Mouse (Mus musculus): ENCODE measurements around the gene Fetub. TPM values are rescaled to one million over a fixed set of nuclear protein-coding genes. Genes with fewer than 3 reads are reported as not detected.

The Fetub gene
- polyA plus RNA-seq, 1 experiment from 2014 or later = not detected

DNA sequence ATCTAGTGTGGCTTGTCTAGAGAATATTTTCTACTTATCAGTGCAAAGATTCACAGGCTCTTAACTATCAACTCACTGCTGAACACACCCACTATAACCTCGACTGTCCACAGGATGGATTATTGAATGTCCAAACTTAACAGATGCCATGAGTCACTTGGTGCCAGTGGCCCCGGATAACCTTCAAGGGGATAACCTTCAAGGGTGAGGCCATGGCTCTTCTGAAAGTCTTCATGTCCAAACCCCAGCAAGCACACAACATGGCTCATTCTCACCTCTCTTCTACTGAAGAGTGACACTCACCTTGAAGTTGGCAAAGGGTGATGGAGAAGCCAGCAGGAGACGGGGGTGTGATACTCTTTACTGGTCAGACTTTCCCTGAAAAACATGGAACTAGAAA, 31.4 kb upstream of the Fetub start:
- no peak overlapping the region for H3K4me2 ChIP-seq (replicated peaks)
- WGBS = 85% methylated on average over 3 of the region's 3 CpGs

DNA sequence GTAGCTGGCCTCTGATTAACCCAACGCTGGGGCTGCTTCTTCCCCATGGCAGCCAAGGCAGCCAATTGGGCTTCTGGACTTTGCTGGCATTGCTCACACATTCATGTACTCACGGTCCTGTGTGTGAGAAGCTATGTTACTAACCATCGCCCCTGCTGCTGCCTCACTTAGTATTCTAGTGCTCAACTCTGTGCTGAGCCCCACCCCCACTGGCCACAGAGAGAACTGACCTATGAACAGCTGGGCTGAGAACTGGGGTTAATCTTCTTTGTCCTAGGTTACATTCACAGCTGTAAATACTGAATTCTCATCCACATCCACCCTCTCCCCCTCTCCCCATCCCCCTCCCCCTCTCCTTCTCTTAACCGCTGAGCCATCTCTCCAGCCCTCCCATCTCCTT, 29.3 kb upstream of the Fetub start:
- Histone ChIP-seq H3K4me2 (replicated peaks) (no peak overlapping the region), H3K9ac (no peak overlapping the region), H3K27me3 (0 out of 2 replicates have a peak, but pooled peaks cover 2% of the 10 kb centered on the region), H3K36me3 (no peaks in the 10 kb centered on the region), H3K4me3 (no peak overlapping the region), H3K9me3 (no peaks in the 10 kb centered on the region), H3K4me1 (no peaks in the 10 kb centered on the region), H3K27ac (no peak overlapping the region)
- 84% methylated on average over 4 of the region's 4 CpGs for WGBS
- ATAC-seq (ENCODE audit: insufficient number of reproducible peaks, insufficient read depth, low FRiP score, low TSS enrichment) = no peak

More for the DNA sequence above, 31.4 kb upstream of the Fetub start:
- H3K27me3 ChIP-seq = 0 out of 2 replicates have a peak, but pooled peaks cover 6% of the 10 kb centered on the region
- no peaks in the 10 kb centered on the region for H3K36me3 ChIP-seq
- H3K9me3 ChIP-seq = no peaks in the 10 kb centered on the region
- no peak overlapping the region for H3K4me3 ChIP-seq
- no peak overlapping the region for H3K9ac ChIP-seq
- no peak overlapping the region for H3K27ac ChIP-seq
- no peaks in the 10 kb centered on the region for H3K4me1 ChIP-seq
- no peak for ATAC-seq (ENCODE audit: insufficient number of reproducible peaks, insufficient read depth, low FRiP score, low TSS enrichment)

DNA sequence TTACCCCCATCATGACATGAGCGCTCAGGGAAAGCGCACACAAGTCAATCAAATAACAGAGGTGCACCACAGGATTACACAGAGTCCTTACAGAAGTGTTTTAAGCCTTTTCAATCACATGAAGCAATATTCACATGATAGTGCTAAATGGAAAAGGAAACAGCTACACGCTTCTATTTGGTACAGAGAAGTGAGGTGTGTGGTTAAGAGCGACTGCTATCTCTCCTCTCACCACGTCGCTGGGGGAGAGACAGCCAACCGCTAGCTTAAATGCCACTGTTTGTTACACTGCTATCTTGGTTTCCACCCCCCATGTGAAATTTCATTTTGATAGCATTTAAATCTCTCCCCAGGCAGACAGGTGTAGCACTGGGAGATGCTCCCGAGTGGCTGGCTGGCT, 28.4 kb upstream of the Fetub start:
- no peaks in the 10 kb centered on the region for H3K4me1 ChIP-seq
- no peak overlapping the region for H3K9ac ChIP-seq
- H3K4me2 ChIP-seq (replicated peaks) = no peak overlapping the region
- ATAC-seq (ENCODE audit: insufficient number of reproducible peaks, insufficient read depth, low FRiP score, low TSS enrichment) = no peak
- H3K9me3 ChIP-seq = no peaks in the 10 kb centered on the region
- H3K4me3 ChIP-seq = no peak overlapping the region
- WGBS = 89% methylated on average over 8 of the region's 8 CpGs
- no peaks in the 10 kb centered on the region for H3K36me3 ChIP-seq
- no peak overlapping the region for H3K27ac ChIP-seq
- H3K27me3 ChIP-seq = no peaks in the 10 kb centered on the region

DNA sequence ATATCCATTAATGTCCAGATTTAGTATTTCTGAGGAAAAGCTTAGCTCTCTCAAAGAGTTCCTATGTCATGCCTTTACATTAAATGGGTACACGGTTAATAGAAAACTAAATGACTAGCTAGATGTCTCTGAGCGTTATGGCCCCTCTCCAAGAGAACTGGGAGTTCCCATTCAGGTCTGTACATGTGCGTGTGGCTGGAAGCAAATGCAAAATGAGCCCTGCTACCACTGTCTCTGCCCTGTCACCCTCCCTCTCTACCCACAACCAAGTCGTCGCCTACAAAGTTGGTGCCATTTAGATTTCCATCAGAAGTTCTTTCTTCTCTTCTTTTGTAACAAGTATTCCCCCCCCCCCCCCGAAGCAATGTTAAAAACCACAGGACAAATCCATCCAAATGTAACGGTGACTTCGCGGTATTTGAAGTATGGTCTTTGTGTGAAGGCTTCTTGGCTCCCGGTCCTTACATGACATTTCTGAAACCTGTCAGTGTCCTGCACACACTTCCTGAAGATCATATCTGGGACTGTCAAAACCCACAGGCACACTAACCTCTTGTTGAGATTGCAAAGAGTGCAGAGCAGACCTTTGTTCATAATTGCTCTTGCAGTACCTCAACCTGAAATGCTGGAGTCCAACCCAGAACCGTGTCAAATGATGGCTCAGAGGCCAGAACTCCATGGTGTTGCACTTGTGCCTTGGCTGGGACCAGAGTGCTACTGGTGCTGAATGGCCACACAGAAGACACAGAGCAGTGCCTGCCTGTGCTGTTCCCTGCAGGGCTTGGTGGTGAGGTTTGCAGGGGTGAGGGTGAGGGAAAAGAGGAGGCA, 27.2 kb upstream of the Fetub start, which contains the start of gene Ahsg:
TSS of gene Ahsg (plus strand) at position 595 of the 828 bp plus-strand sequence.
- Histone ChIP-seq H3K4me1 (no peaks in the 10 kb centered on the region), H3K27me3 (no peaks in the 10 kb centered on the region), H3K4me2 (replicated peaks) (no peak within 1 kb of the TSS), H3K9ac (no peak within 1 kb of the TSS), H3K27ac (no peak within 1 kb of the TSS), H3K9me3 (no peaks in the 10 kb centered on the region), H3K36me3 (no peaks in the 10 kb centered on the region), H3K4me3 (no peak within 1 kb of the TSS)
- no peak for ATAC-seq (ENCODE audit: insufficient number of reproducible peaks, insufficient read depth, low FRiP score, low TSS enrichment)
- 82% methylated on average over 11 of the region's 11 CpGs for WGBS

DNA sequence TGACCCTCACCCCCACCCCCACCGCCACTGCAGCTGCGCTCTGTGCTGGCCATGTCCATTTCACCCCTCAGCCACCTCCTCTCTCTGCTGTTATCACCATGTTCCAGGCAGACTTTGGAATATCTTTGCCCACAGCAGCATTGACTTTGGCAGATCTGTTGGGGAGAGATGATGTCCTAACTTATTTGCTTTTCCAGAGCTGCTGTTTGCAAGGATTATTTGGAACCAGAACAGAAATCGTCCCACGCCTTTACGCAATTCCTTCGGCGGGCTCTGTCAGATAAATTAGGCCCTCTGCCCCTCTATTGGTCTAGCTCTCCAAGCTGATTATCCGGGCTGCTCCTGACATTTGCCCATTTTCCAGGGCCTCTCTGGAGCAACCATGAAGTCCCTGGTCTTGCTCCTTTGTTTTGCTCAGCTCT, 26.4 kb upstream of the Fetub start:
- no peak overlapping the region for H3K9ac ChIP-seq
- no peaks in the 10 kb centered on the region for H3K9me3 ChIP-seq
- no peak overlapping the region for H3K4me2 ChIP-seq (replicated peaks)
- 87% methylated on average over 8 of the region's 8 CpGs for WGBS
- no peaks in the 10 kb centered on the region for H3K4me1 ChIP-seq
- H3K36me3 ChIP-seq = no peaks in the 10 kb centered on the region
- no peak for ATAC-seq (ENCODE audit: insufficient number of reproducible peaks, insufficient read depth, low FRiP score, low TSS enrichment)
- H3K4me3 ChIP-seq = no peak overlapping the region
- H3K27me3 ChIP-seq = no peaks in the 10 kb centered on the region
- H3K27ac ChIP-seq = no peak overlapping the region

DNA sequence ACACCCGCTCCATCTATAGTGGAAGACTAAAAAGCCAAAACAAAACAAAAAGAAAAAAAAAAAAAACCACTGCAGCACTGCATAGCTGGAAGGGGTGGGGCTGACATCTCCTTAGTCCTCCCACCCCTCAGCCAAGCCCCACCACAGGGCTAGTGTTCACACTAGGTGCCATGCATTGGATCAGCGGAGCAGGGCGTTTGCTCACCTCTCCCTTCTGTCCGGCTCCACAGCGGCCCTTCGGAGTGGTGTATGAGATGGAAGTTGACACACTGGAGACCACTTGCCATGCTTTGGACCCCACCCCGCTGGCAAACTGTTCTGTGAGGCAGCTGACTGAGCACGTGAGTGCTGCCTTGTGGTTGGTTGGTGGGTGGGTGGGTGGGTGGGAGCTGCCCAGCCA, 24.0 kb upstream of the Fetub start:
- WGBS = 86% methylated on average over 7 of the region's 8 CpGs
- H3K27ac ChIP-seq = no peak overlapping the region

DNA sequence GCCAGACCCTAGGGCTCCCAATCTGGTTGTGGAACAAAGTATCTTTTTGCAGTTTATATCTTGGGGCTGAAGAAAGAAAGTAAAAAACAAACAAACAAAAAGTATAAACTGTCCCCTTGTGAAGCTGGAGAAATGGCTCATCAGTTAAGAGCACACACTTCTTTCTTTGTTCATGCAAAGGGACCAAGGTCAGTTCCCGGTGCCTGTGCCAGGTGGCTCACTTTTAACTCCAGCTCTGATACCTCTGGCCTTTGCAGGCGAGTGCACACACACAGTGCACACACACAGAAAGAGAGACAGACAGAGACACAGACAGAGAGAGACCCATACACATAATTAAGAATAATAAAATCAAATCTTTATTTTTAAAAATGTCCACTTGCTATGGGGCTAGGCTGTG, 21.5 kb upstream of the Fetub start:
- H3K27me3 ChIP-seq = no peaks in the 10 kb centered on the region
- no peak overlapping the region for H3K4me3 ChIP-seq
- WGBS = 57% methylated on average over 2 of the region's 2 CpGs
- no peaks in the 10 kb centered on the region for H3K4me1 ChIP-seq
- no peak overlapping the region for H3K4me2 ChIP-seq (replicated peaks)
- no peak overlapping the region for H3K9ac ChIP-seq
- H3K27ac ChIP-seq = no peak overlapping the region
- no peak for ATAC-seq (ENCODE audit: insufficient number of reproducible peaks, insufficient read depth, low FRiP score, low TSS enrichment)
- no peaks in the 10 kb centered on the region for H3K9me3 ChIP-seq
- no peaks in the 10 kb centered on the region for H3K36me3 ChIP-seq

More for the DNA sequence above, 24.0 kb upstream of the Fetub start:
- H3K4me3 ChIP-seq = no peak overlapping the region
- H3K9me3 ChIP-seq = no peaks in the 10 kb centered on the region
- no peak overlapping the region for H3K9ac ChIP-seq
- no peaks in the 10 kb centered on the region for H3K27me3 ChIP-seq
- H3K4me2 ChIP-seq (replicated peaks) = no peak overlapping the region
- H3K36me3 ChIP-seq = no peaks in the 10 kb centered on the region
- H3K4me1 ChIP-seq = no peaks in the 10 kb centered on the region
- ATAC-seq (ENCODE audit: insufficient number of reproducible peaks, insufficient read depth, low FRiP score, low TSS enrichment) = no peak

DNA sequence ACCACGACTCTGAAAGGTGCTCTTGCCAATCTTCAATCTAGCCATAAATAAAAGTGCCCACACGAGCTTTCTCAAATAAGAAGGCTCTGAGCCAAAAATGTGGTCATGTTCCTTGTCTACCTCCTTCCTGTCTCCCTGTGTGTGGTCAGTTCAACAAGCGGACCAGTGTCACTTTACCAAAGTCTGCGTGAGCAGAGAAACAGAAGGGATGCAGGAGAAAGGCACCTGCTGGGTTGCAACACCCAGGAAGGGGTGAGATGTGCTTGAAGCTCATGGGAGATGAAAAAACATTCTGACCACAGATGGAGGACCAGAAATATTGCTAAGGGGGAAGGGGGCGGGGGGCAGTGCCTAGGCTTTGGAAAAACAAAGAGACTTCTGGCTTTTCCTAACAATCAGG, 18.8 kb upstream of the Fetub start:
- Histone ChIP-seq H3K9me3 (no peaks in the 10 kb centered on the region), H3K27me3 (no peaks in the 10 kb centered on the region), H3K9ac (no peak overlapping the region), H3K4me2 (replicated peaks) (no peak overlapping the region), H3K4me1 (no peaks in the 10 kb centered on the region), H3K27ac (no peak overlapping the region), H3K36me3 (no peaks in the 10 kb centered on the region), H3K4me3 (no peak overlapping the region)
- WGBS = 61% methylated on average over 5 of the region's 5 CpGs
- ATAC-seq (ENCODE audit: insufficient number of reproducible peaks, insufficient read depth, low FRiP score, low TSS enrichment) = no peak

DNA sequence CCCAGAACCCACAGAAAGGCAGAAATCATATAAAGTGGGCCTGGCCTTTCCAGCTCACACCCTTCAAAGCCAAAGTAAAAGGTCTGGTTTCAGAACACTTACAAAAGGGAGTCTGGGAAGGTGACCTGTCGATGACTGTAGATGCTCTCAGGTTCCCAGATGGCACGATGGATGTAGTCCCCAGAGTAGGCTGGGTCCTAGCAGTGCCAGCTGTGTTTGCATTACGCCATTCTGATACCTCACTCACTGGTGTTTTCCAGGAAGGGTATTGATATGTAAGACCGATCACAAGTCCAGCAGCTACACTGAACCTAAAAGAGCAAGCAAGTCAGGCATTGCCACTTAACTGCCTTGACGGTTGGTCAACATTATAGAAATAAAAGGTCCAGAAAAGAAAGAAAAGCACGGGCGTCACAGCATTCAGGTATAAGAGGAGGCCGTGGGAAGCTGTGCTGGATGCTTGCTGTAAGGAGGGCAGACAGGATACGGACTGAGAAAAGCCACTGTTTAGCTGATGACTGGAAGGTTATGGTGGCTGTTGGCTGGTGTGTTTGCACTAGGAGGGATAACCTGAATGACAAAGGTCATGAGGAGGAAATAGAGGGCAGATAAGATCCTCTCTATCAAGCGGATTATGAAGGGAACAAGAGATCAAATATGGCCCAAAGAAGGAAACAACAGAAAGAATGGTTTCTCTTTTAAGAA, 18.1 kb upstream of the Fetub start:
- no peaks in the 10 kb centered on the region for H3K27me3 ChIP-seq
- H3K9me3 ChIP-seq = no peaks in the 10 kb centered on the region
- H3K27ac ChIP-seq = no peak overlapping the region
- H3K4me3 ChIP-seq = no peak overlapping the region
- H3K4me1 ChIP-seq = no peaks in the 10 kb centered on the region
- no peak overlapping the region for H3K9ac ChIP-seq
- WGBS = 78% methylated on average over 10 of the region's 10 CpGs
- no peak for ATAC-seq (ENCODE audit: insufficient number of reproducible peaks, insufficient read depth, low FRiP score, low TSS enrichment)
- no peaks in the 10 kb centered on the region for H3K36me3 ChIP-seq
- H3K4me2 ChIP-seq (replicated peaks) = no peak overlapping the region

DNA sequence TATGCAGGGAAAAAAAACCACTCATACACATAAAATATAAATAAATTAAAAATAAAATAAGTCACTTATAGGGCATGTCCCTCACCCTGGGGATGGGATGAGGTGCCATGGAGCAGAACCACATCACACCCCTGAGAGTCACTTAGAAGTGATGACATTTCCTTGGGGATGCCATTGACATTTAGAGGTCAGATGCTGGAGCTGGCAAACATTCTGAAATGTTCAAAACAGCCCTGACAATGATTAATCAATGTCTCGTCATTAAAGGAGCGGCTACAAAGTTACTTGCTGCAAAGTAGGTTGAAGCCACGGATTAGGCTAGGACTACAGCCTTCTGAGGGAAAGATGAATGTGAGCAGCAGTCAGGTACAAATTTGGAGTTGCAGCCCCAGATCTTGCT, 16.8 kb upstream of the Fetub start:
- Histone ChIP-seq H3K9me3 (no peaks in the 10 kb centered on the region), H3K27ac (no peak overlapping the region), H3K36me3 (no peaks in the 10 kb centered on the region), H3K4me3 (no peak overlapping the region), H3K4me1 (no peaks in the 10 kb centered on the region), H3K27me3 (no peaks in the 10 kb centered on the region), H3K9ac (no peak overlapping the region), H3K4me2 (replicated peaks) (no peak overlapping the region)
- 80% methylated on average over 3 of the region's 3 CpGs for WGBS
- ATAC-seq (ENCODE audit: insufficient number of reproducible peaks, insufficient read depth, low FRiP score, low TSS enrichment) = no peak

DNA sequence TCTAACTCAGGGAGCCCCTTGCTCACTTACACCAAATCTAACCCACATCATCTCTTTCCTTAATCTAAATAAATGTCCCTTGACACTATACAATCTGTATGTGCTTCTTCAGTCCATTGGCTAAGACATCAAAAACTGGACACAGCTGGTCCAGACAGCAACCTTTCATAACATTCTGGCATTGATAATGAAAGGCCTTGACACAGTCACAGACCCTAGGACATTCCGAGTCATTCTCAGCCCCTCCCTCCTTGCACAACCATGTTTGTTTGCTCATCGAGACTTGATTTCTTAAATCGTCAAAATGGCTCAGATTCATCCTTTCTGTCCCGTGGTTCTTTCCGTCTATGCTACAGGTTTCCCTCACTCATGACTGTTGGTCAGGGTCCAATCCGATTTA, 8.8 kb upstream of the Fetub start:
- H3K4me3 ChIP-seq = no peak overlapping the region
- H3K9me3 ChIP-seq = no peaks in the 10 kb centered on the region
- H3K27ac ChIP-seq = no peak overlapping the region
- no peaks in the 10 kb centered on the region for H3K36me3 ChIP-seq
- no peaks in the 10 kb centered on the region for H3K4me1 ChIP-seq
- H3K4me2 ChIP-seq (replicated peaks) = no peak overlapping the region
- H3K9ac ChIP-seq = no peak overlapping the region
- 86% methylated on average over 6 of the region's 6 CpGs for WGBS
- no peak for ATAC-seq (ENCODE audit: insufficient number of reproducible peaks, insufficient read depth, low FRiP score, low TSS enrichment)
- H3K27me3 ChIP-seq = no peaks in the 10 kb centered on the region

DNA sequence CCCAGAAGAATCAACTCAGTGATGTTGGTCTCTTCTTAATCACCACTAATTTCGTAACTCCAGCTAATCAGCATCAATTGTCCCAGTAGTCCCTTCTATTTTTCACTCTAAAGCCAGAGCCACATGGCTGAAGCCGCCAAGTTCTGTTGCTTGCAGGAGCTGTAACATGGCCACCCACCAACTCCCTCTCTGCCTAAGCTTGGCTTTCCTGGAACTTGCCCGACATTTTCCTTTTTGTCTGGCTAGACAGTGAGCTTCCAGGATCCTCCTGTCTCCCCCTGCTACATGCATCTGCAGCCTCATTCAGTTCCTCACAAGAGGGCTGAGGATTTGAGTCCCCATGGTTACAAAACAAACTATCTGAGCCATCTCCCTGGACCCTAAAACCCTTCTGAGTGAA, 6.1 kb upstream of the Fetub start:
- Histone ChIP-seq H3K9me3 (no peaks in the 10 kb centered on the region), H3K36me3 (no peaks in the 10 kb centered on the region), H3K9ac (no peak overlapping the region), H3K4me1 (no peaks in the 10 kb centered on the region), H3K4me2 (replicated peaks) (no peak overlapping the region), H3K27ac (no peak overlapping the region), H3K27me3 (no peaks in the 10 kb centered on the region), H3K4me3 (no peak overlapping the region)
- 77% methylated on average over 3 of the region's 3 CpGs for WGBS
- no peak for ATAC-seq (ENCODE audit: insufficient number of reproducible peaks, insufficient read depth, low FRiP score, low TSS enrichment)

Measured in embryonic facial prominence, embryonic 12.5 days (tissue).